Mouse (Mus musculus) stomach, embryonic 15.5 days (tissue): ENCODE measurements at regions not wholly inside any gene's neighbourhood (a gene's known extent, or its start where the extent isn't known, plus 50 kb on each side); places are given as distances from the start of the nearest gene placed in this dataset.

ENCODE experiments used
- ATAC-seq: fragments of 200-750 bp; cut with Nextera tagmentation; 2 replicates; pipeline ENCODE4 v1.8.0; 2017; ENCODE audit warnings: low read depth, moderate number of reproducible peaks, moderate TSS enrichment; ENCODE audit not compliant: insufficient read depth, low FRiP score
- H3K27ac ChIP-seq: fragments of 300-500 bp; sonication (generic); 2 replicates; pipeline ENCODE4 v1.5.1; 2015; ENCODE audit warnings: mild to moderate bottlenecking, inconsistent platforms
- H3K27me3 ChIP-seq: fragments of 300-500 bp; sonication (generic); replicated peaks from 2 replicates; pipeline ENCODE4 v1.6.1; 2015; ENCODE audit warnings: inconsistent platforms
- H3K36me3 ChIP-seq: fragments of 300-500 bp; sonication (generic); 2 replicates; pipeline ENCODE4 v1.6.1; 2015; ENCODE audit warnings: inconsistent platforms
- H3K4me1 ChIP-seq: fragments of 300-500 bp; sonication (generic); 2 replicates; pipeline ENCODE4 v1.6.1; 2015; ENCODE audit warnings: inconsistent platforms
- H3K4me2 ChIP-seq: fragments of 300-500 bp; sonication (generic); 2 replicates; pipeline ENCODE4 v1.6.1; 2015; ENCODE audit warnings: mild to moderate bottlenecking, inconsistent platforms
- H3K4me3 ChIP-seq: fragments of 300-500 bp; sonication (generic); replicated peaks from 2 replicates; pipeline ENCODE4 v1.5.1; 2015; ENCODE audit warnings: inconsistent platforms
- H3K9ac ChIP-seq: fragments of 300-500 bp; sonication (generic); 2 replicates; pipeline ENCODE4 v1.6.1; 2015; ENCODE audit warnings: inconsistent platforms
- H3K9me3 ChIP-seq: fragments of 300-500 bp; sonication (generic); 2 replicates; pipeline ENCODE4 v1.6.1; 2016; ENCODE audit warnings: inconsistent platforms
- WGBS: fragments of 180-500 bp; shearing (Covaris S2); methylation state at CpG from one replicate; pipeline ENCODE4 v1.1.7; 2015; 5-methylcytosine and 5-hydroxymethylcytosine counted together

DNA sequence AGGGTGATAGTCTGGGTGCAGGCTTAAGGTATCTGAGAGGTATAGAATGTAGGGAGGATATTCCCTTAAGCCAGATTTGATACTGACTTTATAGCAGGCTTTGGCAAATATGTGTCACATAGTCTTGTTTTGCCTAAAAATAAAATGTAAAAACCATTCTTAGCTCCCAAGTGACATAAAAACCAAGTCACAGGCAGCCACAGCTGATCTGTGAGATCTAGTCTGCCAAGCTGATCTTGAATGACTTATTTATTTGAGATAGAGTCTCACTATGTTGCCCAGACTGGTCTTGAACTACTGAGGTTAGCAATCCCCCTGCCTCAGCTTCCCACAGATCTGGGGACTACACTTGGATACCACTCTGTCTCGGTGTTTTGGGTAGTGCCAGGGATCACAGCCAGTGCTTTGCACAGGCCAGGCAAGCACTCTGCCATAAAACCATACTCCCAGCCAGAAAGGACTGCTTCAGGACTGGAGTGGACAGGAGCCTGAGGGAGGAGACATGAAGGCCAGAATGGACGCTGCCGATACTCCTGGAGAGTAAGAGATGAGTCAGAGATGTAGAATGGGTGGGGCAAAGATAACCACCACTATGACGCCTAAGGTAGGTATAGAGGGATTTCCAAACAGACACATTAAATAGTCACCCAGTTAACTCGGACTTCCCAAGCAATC lies 51.0 kb upstream of the Rnf24 start:
- Histone ChIP-seq H3K4me2 (no peak overlapping the region), H3K27ac (no peak overlapping the region), H3K4me1 (peaks cover 6% of the 10 kb centered on the region; the same call in 1 of the 2 replicates), H3K9me3 (no peaks in the 10 kb centered on the region), H3K9ac (no peak overlapping the region), H3K4me3 (no peak overlapping the region), H3K36me3 (no peaks in the 10 kb centered on the region), H3K27me3 (no peaks in the 10 kb centered on the region)
- 65% methylated on average over 5 of the region's 5 CpGs for WGBS
- no peak for ATAC-seq
